Mouse (Mus musculus) small intestine, adult 2 months (tissue): Measurements from ENCODE around the gene Cald1. TPM values are rescaled to one million over a fixed set of nuclear protein-coding genes. Genes with fewer than 3 reads are reported as not detected.

Experiments
- H3K27ac ChIP-seq: fragments of 200-500 bp; 2 replicates; pipeline ENCODE4 v1.5.1; 2012; ENCODE audit warnings: low read depth, low read length, control low read depth, inconsistent platforms; ENCODE audit not compliant: insufficient read depth
- H3K27me3 ChIP-seq: fragments of 200-500 bp; 2 replicates; pipeline ENCODE4 v1.6.1; 2012; ENCODE audit warnings: mild to moderate bottlenecking, moderate library complexity, low read length, inconsistent platforms; ENCODE audit not compliant: control insufficient read depth, insufficient read depth
- H3K36me3 ChIP-seq: fragments of 200-500 bp; 2 replicates; pipeline ENCODE4 v1.6.1; 2012; ENCODE audit warnings: mild to moderate bottlenecking, low read length, control low read depth, inconsistent platforms; ENCODE audit not compliant: control insufficient read depth, insufficient read depth
- H3K4me1 ChIP-seq: fragments of 200-500 bp; 2 replicates; pipeline ENCODE4 v1.6.1; 2012; ENCODE audit warnings: low read length, inconsistent platforms, mixed read lengths; ENCODE audit not compliant: control insufficient read depth, insufficient read depth, insufficient read length
- H3K4me3 ChIP-seq: fragments of 200-500 bp; 2 replicates; pipeline ENCODE4 v1.5.1; 2012; ENCODE audit warnings: low read depth, mild to moderate bottlenecking, control low read depth, inconsistent platforms, low read length, moderate library complexity
- CTCF ChIP-seq: fragments of 200-500 bp; IDR thresholded peaks from 2 replicates; pipeline ENCODE4 v1.5.1; 2012; ENCODE audit warnings: low read depth, mild to moderate bottlenecking, control low read depth, inconsistent platforms, low read length, moderate library complexity, mixed read lengths; ENCODE audit not compliant: insufficient replicate concordance, insufficient read length; ENCODE audit errors: extremely low read depth
- POLR2A ChIP-seq: fragments of 200-500 bp; IDR thresholded peaks from 2 replicates; pipeline ENCODE4 v1.6.1; 2012; ENCODE audit warnings: low read depth, mild to moderate bottlenecking, control low read depth, inconsistent platforms, low read length, moderate library complexity
- whole genome bisulfite sequencing: fragments of 180-500 bp; shearing (Covaris S2); methylation state at CpG from one replicate; pipeline ENCODE4 v1.1.7; 2018; 5-methylcytosine and 5-hydroxymethylcytosine counted together
- polyA plus RNA-seq: library from polyadenylated mRNA; depleted of rRNA; stranded (reverse); fragments of >200 nt; gene quantifications from 2 replicates; pipeline ENCODE4 v1.2.3, GENCODE M21; 2012; rRNA removed

Gene Cald1
- polyA plus RNA-seq, 1 experiment: 5.6 TPM

DNA sequence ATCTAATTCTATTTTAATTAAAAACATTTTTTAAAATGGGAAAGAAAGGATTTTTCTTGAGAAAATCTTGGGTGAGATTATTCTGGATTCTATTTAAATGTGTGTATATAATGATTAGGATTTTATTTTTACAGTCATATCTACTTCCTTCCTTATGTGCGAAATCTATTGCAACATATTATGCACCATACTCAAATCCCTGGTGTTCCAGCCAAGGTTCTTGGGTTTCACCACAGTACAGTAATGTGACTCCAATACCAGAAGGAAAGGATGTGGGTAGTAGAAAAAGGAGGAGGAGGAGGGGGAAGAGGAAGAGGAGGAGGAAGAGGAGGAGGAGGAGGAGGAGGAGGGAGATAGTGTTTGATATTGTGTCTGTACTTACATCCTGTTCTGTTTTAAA, 184.2 kb downstream of the Cald1 start:
- H3K27me3 ChIP-seq: no peaks in the 10 kb centered on the region
- H3K4me1 ChIP-seq: no peaks in the 10 kb centered on the region; the same call in 1 of the 2 replicates
- TF ChIP-seq CTCF (no peak), POLR2A (no peak)
- WGBS: 94% methylated on average over 1 of the region's 1 CpGs
- H3K36me3 ChIP-seq: no peaks in the 10 kb centered on the region
- H3K27ac ChIP-seq: no peak overlapping the region
- H3K4me3 ChIP-seq: no peak overlapping the region

DNA sequence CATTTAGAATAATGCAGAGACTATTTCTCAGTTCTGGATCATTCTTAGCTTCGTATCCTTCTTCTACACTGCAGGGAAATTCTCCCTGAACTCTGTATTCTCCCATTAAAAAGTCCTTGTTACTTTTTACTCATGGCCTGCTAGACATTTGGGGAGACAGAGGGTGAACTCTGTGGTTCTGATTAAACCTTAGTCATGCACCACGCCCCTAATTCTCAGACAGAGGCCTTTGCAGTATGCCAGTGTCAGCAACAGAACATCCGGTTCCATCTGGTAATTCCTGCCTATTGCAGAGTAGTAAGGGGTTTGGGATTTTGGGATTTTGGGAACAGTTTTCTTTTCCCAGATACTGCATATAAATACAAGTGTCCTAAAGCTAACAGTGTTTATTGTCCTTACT, 198.6 kb downstream of the Cald1 start:
- no peak for TF ChIP-seq POLR2A
- no peak for TF ChIP-seq CTCF
- Histone ChIP-seq H3K27ac (no peak overlapping the region), H3K27me3 (no peaks in the 10 kb centered on the region), H3K4me3 (no peak overlapping the region), H3K4me1 (no peaks in the 10 kb centered on the region), H3K36me3 (no peaks in the 10 kb centered on the region)
- WGBS: 65% methylated on average over 3 of the region's 3 CpGs

DNA sequence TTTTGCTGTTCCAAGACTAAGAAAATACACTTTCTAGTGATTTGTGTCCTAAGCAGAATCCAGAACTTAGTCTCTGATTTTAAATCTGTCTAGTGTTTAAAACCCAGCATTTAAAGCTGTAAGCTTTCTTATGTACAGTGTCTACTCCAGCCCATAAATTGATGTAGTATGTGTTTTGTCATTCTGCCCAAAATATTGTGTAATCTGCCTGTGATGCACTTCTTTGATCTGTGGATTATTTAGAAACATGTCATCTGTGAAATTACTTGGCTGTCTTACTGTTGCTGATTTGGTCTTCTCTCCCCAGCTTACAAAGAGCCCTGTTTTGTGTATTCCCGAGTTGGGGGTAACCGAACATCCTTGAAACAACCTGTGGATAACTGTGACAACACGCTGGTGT, 199.6 kb downstream of the Cald1 start:
- no peaks in the 10 kb centered on the region for H3K36me3 ChIP-seq
- no peak overlapping the region for H3K4me3 ChIP-seq
- H3K27ac ChIP-seq: no peak overlapping the region
- H3K27me3 ChIP-seq: no peaks in the 10 kb centered on the region
- no peaks in the 10 kb centered on the region for H3K4me1 ChIP-seq
- no peak for TF ChIP-seq POLR2A
- no peak for TF ChIP-seq CTCF
- 73% methylated on average over 3 of the region's 3 CpGs for WGBS

DNA sequence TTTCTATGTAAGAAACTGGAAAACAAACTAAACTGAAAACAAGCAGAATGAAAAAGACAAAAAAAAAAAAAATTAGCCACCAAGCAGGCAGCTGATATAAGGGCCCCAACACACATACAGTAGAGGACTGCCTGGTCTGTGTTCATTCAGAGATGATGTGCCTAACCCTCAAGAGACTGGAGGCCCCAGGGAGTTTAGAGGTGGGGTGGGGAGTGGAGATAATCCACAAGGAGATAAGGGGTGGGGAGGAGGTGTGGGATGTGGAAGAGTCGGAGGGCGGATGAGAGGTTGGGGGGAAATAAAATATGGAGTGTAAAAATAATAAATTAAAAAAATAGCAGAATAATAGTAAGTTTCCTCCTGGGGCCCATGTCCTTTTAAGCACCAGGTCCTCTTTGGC, 207.3 kb downstream of the Cald1 start:
- 52% methylated on average over 2 of the region's 2 CpGs for WGBS
- Histone ChIP-seq H3K4me1 (no peaks in the 10 kb centered on the region), H3K36me3 (no peaks in the 10 kb centered on the region), H3K4me3 (no peak overlapping the region), H3K27me3 (no peaks in the 10 kb centered on the region), H3K27ac (no peak overlapping the region)
- no peak for TF ChIP-seq POLR2A
- no peak for TF ChIP-seq CTCF

DNA sequence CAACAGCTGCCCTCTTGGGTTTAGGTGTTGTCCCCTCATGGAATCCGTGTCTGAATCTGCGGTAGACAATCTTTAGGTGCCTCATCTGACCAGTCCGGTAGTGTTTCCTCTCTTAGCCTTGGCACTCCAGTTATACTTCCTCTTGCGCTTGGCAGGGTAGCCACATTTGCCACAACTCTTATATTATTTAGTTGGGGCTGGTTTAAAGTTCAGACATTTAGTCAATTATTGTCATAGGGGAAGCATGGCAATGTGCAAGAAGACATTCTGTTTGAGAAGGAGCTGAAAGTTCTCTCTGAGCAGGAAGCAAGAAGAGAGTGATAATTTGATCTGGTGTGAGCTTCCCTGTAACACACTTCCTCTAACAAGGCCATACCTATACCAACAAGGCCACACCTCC, 212.4 kb downstream of the Cald1 start:
- no peak overlapping the region for H3K4me3 ChIP-seq
- WGBS: 57% methylated on average over 4 of the region's 4 CpGs
- TF ChIP-seq POLR2A (no peak), CTCF (no peak)

DNA sequence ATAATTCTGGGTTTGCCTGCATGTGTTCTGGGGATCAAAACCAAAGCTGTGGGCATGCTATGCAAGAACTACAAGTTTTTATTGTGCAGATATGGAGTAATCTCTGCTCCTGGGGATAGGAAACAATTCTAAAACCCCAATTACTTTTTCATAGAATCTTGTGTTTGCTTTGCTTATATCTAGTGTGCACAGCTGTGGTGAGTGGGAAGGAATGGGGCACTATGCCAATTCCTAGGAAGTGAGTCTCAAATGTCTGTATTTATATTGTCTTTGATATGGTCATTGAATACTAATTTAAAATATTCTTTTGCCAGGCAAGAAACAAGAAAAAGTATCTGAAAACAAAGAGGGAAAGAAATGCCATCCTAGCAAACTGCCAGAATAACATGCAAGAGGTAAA, 226.1 kb downstream of the Cald1 start:
- H3K4me3 ChIP-seq: no peak overlapping the region
- H3K27ac ChIP-seq: no peak overlapping the region
- no peaks in the 10 kb centered on the region for H3K27me3 ChIP-seq
- TF ChIP-seq CTCF (no peak), POLR2A (no peak)
- H3K36me3 ChIP-seq: no peaks in the 10 kb centered on the region
- H3K4me1 ChIP-seq: no peaks in the 10 kb centered on the region

More for the DNA sequence above, 212.4 kb downstream of the Cald1 start:
- no peaks in the 10 kb centered on the region for H3K27me3 ChIP-seq
- H3K27ac ChIP-seq: no peak overlapping the region
- no peaks in the 10 kb centered on the region for H3K4me1 ChIP-seq
- no peaks in the 10 kb centered on the region for H3K36me3 ChIP-seq

Other genes with a start within 250 kb of the Cald1 start
- gene Akr1b8, start 244.4 kb upstream of the Cald1 start, polyA plus RNA-seq: 2.0 and 23.5 TPM in 2 replicates
- 5.8 and 6.7 TPM in 2 replicates for gene Akr1b10, start 214.3 kb upstream of the Cald1 start, polyA plus RNA-seq
- 14.6 and 30.1 TPM in 2 replicates for gene Akr1b7, start 186.2 kb upstream of the Cald1 start, polyA plus RNA-seq
- 15.0 and 22.1 TPM in 2 replicates for gene Bpgm, start 122.3 kb upstream of the Cald1 start, polyA plus RNA-seq
- 0.38 and 0.57 TPM in 2 replicates for gene Agbl3, start 181.9 kb downstream of the Cald1 start, polyA plus RNA-seq